Mouse (Mus musculus): ENCODE results near the gene Tyr. TPM values are rescaled to one million over a fixed set of nuclear protein-coding genes. Genes with fewer than 3 reads are reported as not detected.

Gene Tyr
- polyA plus RNA-seq (2012; ENCODE audit: low replicate concordance): 0.06 TPM in 1 of 2 replicates, not detected in the other

GRCm38 (mm10) chr7:87493412-87493811 is at the start of gene Tyr:
Tyr (minus strand) TSS chr7:87493512.

Other genes with a start within 250 kb of the Tyr start
- gene Nox4, start 247.4 kb downstream of the Tyr start, polyA plus RNA-seq (2012; ENCODE audit: low replicate concordance): not detected in 2 replicates
- not detected in 2 replicates for gene Grm5, start 90.7 kb upstream of the Tyr start, polyA plus RNA-seq (2012; ENCODE audit: low replicate concordance)

Measured in leukemia stem cell, adult 10-12 weeks (primary cell).